Mouse (Mus musculus) myocyte (in vitro differentiated cells): Measurements from ENCODE around the gene Exosc1. TPM values are rescaled to one million over a fixed set of nuclear protein-coding genes. Genes with fewer than 3 reads are reported as not detected.

ENCODE experiments used
- H3K27me3 ChIP-seq: one replicate; pipeline ENCODE4 v1.6.1; 2011; ENCODE audit not compliant: control insufficient read depth, insufficient read depth, insufficient read length
- H3K36me3 ChIP-seq: one replicate; pipeline ENCODE4 v1.6.1; 2011; ENCODE audit not compliant: control insufficient read depth, insufficient read depth
- H3K4me2 ChIP-seq: one replicate; pipeline ENCODE4 v1.6.1; 2011; ENCODE audit warnings: low read depth, control low read depth
- H3K4me3 ChIP-seq: one replicate; pipeline ENCODE4 v1.5.1; 2011; ENCODE audit warnings: mild to moderate bottlenecking, control low read depth, moderate library complexity
- H3K79me2 ChIP-seq: one replicate; pipeline ENCODE4 v1.6.1; 2011; ENCODE audit not compliant: control insufficient read depth, insufficient read depth
- H3ac ChIP-seq: one replicate; pipeline ENCODE4 v1.6.1; 2011; ENCODE audit not compliant: control insufficient read depth, insufficient read length
- CEBPB ChIP-seq: IDR thresholded peaks from 2 replicates; pipeline ENCODE4 v1.6.1; 2011; ENCODE audit warnings: mild to moderate bottlenecking, moderate library complexity; ENCODE audit not compliant: poor library complexity, insufficient read depth, severe bottlenecking
- E2F4 ChIP-seq: IDR thresholded peaks from one replicate; pipeline ENCODE4 v1.6.1; 2011; ENCODE audit warnings: mild to moderate bottlenecking, control low read depth, moderate library complexity; ENCODE audit not compliant: insufficient read depth
- MAX ChIP-seq: IDR thresholded peaks from one replicate; pipeline ENCODE4 v1.6.1; 2011; ENCODE audit warnings: low read depth, mild to moderate bottlenecking, control low read depth
- MYOD1 ChIP-seq, 3 experiments: IDR thresholded peaks; one replicate each; pipeline ENCODE4 v1.6.1; 2011; ENCODE audit warnings: control low read depth in 2 of 3, low read depth in 2 of 3, mild to moderate bottlenecking in 2 of 3, moderate library complexity in 1 of 3; ENCODE audit not compliant: insufficient read length in 2 of 3, control insufficient read depth in 1 of 3
- MYOG ChIP-seq, 3 experiments: IDR thresholded peaks; one replicate each; pipeline ENCODE4 v1.6.1; 2011; ENCODE audit warnings: control low read depth in 2 of 3, low read depth in 2 of 3, mild to moderate bottlenecking in 2 of 3; ENCODE audit not compliant: insufficient read length in 2 of 3, control insufficient read depth in 1 of 3, insufficient read depth in 1 of 3
- POLR2A ChIP-seq: IDR thresholded peaks from one replicate; pipeline ENCODE4 v1.6.1; 2011; ENCODE audit warnings: low read depth, mild to moderate bottlenecking, control low read depth, moderate library complexity; ENCODE audit not compliant: insufficient read length
- POLR2AphosphoS2 ChIP-seq: IDR thresholded peaks from one replicate; pipeline ENCODE4 v1.6.1; 2011; ENCODE audit warnings: low read depth, control low read depth; ENCODE audit not compliant: insufficient read length
- REST ChIP-seq: IDR thresholded peaks from one replicate; pipeline ENCODE4 v1.6.1; 2011; ENCODE audit warnings: mild to moderate bottlenecking, control low read depth, moderate library complexity; ENCODE audit not compliant: insufficient read depth, insufficient read length
- SRF ChIP-seq: IDR thresholded peaks from one replicate; pipeline ENCODE4 v1.6.1; 2011; ENCODE audit warnings: low read depth; ENCODE audit not compliant: control insufficient read depth, insufficient read length
- TCF12 ChIP-seq: IDR thresholded peaks from one replicate; pipeline ENCODE4 v1.6.1; 2011; ENCODE audit warnings: mild to moderate bottlenecking, control low read depth; ENCODE audit not compliant: poor library complexity, insufficient read depth, severe bottlenecking
- TCF3 ChIP-seq: IDR thresholded peaks from one replicate; pipeline ENCODE4 v1.6.1; 2011; ENCODE audit warnings: low read depth, control low read depth; ENCODE audit not compliant: insufficient read length
- USF1 ChIP-seq: IDR thresholded peaks from one replicate; pipeline ENCODE4 v1.6.1; 2011; ENCODE audit warnings: low read depth, mild to moderate bottlenecking, control low read depth, moderate library complexity
- polyA plus RNA-seq: library from polyadenylated mRNA; unstranded; fragments of >200 nt; fragmentation: generic; extraction: Trizol; gene quantifications from one replicate; pipeline ENCODE4 v1.2.1, GENCODE M21; 2012; ENCODE audit warnings: missing spikeins

The Exosc1 gene
- polyA plus RNA-seq, 1 experiment, result 49.4 TPM

DNA sequence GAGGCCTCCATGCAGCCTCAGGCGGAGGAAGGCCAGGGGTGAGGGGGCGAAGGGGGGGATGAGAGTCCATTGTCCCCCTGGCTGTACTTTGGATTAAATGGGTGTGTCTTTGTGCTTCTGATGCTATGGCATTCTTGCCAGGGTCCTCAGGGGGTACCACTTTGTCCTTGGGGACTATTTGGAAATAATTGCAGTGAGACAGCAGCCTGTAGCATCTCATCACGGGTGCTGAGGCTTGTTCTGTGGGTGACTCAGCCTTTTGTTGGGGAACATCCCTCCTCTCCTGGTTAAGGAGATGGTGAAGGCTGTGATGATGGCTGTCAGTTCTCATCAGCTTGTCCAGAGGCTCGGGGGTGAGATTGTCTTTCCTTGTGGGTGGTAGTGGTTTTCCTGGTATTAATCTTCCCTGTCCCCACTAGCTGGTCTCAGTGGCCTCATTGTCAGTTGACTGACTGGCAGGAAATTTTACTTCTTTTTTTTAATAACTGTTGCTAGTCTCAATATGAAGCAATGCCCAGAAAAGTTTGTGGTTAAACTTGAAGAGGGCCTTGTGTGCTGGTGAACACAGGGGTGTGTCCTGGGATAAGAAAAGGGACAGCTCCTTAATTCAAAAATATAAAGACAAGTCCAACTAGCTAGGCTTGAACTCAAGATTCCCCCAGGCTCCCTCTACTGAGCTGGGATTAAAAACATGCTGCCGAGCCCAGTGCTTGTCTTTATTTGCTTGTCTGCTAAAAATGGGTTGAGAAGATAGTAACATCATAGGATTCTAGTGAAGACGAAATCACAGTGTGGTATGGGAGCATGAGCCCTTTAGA lies 19.2 kb downstream of the Exosc1 start:
- H3K79me2 ChIP-seq, result peaks cover 51% of the 10 kb centered on the region
- no peak overlapping the region for H3ac ChIP-seq
- TF ChIP-seq MYOG (IDR thresholded peaks at IDR 0.05; ENCODE audit: control insufficient read depth in 1 of 3, insufficient read depth in 1 of 3, insufficient read length in 2 of 3, low read depth in 2 of 3) (no peak), CEBPB (0 out of 2 replicates have a peak, but pooled peaks have one; percentile 25), E2F4 (no peak), SRF (no peak), REST (no peak)
- peaks cover 35% of the 10 kb centered on the region for H3K36me3 ChIP-seq
- H3K4me2 ChIP-seq, result peak overlapping the region; percentile 88
- H3K4me3 ChIP-seq, result peak overlapping the region; percentile 97
- H3K27me3 ChIP-seq, result no peaks in the 10 kb centered on the region

DNA sequence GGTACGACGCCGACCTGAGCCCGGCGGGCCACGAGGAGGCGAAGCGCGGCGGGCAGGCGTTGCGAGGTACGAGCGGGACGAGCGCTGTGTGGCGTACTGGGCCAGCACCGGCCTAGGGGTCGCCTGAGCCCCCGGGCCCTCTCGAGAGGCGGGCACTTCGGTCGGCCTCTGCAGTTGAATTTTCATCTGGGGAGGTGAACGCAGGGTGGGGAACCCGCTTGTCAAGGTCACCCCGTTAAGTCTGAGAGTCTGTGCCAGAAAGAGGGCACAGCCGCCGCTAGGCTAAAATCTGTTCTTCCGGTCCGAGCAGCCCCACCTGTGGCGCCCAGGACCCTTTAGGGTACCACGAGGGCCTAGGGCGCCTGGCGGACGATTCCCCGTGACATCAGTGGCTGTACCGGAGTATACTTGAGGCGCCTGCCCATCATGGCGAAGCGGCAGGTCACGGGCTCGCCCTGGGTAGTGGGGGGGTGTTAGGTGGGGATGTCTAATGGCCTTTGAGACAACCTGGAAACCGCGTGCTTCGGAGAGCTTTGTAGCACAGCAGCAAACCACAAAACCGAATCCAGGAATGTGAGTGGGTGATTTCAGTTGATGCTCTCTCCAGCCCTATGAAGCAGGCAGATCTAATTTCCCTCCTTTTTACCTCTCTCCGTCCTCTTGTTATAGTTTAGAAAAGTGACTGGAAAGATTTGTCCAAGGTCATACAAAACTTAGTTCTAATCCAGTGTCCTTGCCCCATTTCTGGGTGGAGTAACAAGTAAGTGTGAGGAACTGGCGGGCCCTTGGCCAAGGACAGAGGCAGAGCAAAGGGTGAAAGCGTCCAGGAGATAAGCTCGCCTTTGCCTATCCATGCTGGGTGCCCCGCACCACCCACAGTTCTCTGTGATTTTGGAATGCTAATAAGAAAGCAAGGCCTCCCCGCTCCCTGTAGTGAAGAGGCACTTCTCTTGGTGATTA lies 20.8 kb downstream of the Exosc1 start:
- Histone ChIP-seq H3K36me3 (peaks cover 30% of the 10 kb centered on the region), H3K27me3 (no peaks in the 10 kb centered on the region), H3ac (peak overlapping the region; percentile 51), H3K4me2 (peak overlapping the region; percentile 88), H3K4me3 (peak overlapping the region; percentile 97), H3K79me2 (peaks cover 51% of the 10 kb centered on the region)
- TF ChIP-seq POLR2A (peak; percentile 38), MYOG (IDR thresholded peaks at IDR 0.05; ENCODE audit: control insufficient read depth in 1 of 3, insufficient read depth in 1 of 3, insufficient read length in 2 of 3, low read depth in 2 of 3) (no peak), REST (no peak), TCF3 (no peak), MAX (no peak)

DNA sequence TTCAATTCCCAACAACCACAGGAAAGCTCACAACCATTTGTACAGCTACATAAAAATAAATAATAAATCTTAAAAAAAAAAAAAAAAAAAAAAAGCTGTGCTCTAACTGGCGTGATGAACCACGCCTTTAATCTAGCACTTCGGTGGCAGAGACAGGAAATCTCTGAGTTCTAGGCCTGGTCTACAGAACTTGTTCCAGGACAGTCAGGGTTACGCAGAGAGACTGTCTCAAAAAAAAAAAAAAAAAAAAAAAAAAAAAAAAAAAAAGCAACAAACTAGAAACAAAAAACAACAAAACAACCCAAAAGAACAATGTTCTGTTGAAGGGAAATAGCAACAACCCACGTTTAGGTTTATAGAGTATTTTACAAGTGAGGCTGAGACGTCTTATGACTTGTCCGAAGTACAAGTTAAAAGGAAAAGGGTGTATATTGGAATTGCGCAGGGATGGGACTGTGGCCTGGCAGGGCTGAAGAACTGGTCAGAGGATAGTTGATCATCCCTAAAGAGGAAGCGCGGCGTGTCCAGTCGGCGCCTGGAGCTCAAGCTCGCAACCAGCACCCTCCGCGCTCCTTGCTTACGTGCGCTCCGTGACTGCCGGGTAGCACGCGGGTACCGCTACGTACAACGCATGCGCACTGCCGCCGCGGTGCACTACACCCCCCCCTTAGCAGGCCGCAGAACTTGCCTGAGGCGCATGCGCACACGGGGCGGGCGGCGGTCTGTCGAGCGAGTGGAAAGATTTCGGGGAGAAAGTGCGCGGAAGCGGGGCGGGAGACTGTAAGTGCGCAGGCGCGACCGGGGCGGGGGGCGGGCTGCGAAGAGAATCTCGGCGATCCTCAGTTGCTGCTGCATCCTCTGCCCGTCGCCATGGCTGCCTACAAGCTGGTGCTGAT lies 21.8 kb downstream of the Exosc1 start, which contains the start of gene Pgam1:
Pgam1 (plus strand) TSS at position 746 of the 896 bp plus-strand sequence.
- Histone ChIP-seq H3K36me3 (peaks cover 20% of the 10 kb centered on the region), H3K79me2 (peaks cover 46% of the 10 kb centered on the region), H3ac (peak within 1 kb of the TSS; percentile 51), H3K27me3 (no peaks in the 10 kb centered on the region), H3K4me3 (peak within 1 kb of the TSS; percentile 97), H3K4me2 (peak within 1 kb of the TSS; percentile 88)
- peak; percentile 97 for TF ChIP-seq POLR2A
- peak; percentile 37 for TF ChIP-seq SRF
- no peak for TF ChIP-seq TCF3
- TF ChIP-seq POLR2AphosphoS2, result peak; percentile 95

DNA sequence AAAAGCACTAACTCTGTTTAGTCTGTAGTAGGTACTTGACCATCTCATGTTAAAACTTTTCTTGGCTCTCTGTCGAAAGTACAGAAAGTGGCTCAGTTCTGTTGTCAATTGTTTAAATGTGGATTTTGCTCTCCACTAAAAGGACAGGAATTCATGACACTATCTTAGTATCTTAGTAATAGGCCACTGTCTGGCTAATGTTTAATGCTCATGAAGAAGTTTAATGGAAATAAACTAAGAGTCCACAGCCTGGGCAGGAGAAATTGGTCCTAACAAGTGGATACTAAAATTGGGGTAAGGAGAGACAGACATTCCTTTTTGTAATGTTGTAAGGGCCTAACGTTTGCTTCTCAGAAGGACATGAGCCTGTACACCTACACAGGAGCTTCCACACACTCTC lies 22.8 kb downstream of the Exosc1 start:
- no peak overlapping the region for H3ac ChIP-seq
- no peak overlapping the region for H3K4me3 ChIP-seq
- TF ChIP-seq POLR2A (no peak), MAX (no peak), E2F4 (no peak), TCF3 (no peak), USF1 (no peak), POLR2AphosphoS2 (no peak), TCF12 (no peak), MYOD1 (IDR thresholded peaks at IDR 0.05; ENCODE audit: control insufficient read depth in 1 of 3, insufficient read length in 2 of 3, low read depth in 2 of 3) (no peak), MYOG (IDR thresholded peaks at IDR 0.05; ENCODE audit: control insufficient read depth in 1 of 3, insufficient read depth in 1 of 3, insufficient read length in 2 of 3, low read depth in 2 of 3) (no peak), REST (no peak), SRF (no peak), CEBPB (no peak)
- peaks cover 10% of the 10 kb centered on the region for H3K36me3 ChIP-seq
- H3K27me3 ChIP-seq, result no peaks in the 10 kb centered on the region
- H3K4me2 ChIP-seq, result no peak overlapping the region
- H3K79me2 ChIP-seq, result peaks cover 35% of the 10 kb centered on the region
